Mouse (Mus musculus): ENCODE measurements at regions not wholly inside any gene's neighbourhood (a gene's known extent, or its start where the extent isn't known, plus 50 kb on each side); places are given as distances from the start of the nearest gene placed in this dataset.

GRCm38 (mm10) chr3:119888487-119888886 lies 104.2 kb upstream of the Ptbp2 start:
- TF ChIP-seq POLR2A (IDR thresholded peaks at IDR 0.05; ENCODE audit: borderline replicate concordance, extremely low read depth, insufficient read depth, insufficient read length, poor library complexity, severe bottlenecking) (no peak), CTCF (IDR thresholded peaks at IDR 0.05; ENCODE audit: borderline replicate concordance, extremely low read depth, insufficient read depth, insufficient read length) (no peak)

All from brain, embryonic 14.5 days (tissue).